Mouse (Mus musculus): ENCODE measurements around the gene Kpna6.

DNA sequence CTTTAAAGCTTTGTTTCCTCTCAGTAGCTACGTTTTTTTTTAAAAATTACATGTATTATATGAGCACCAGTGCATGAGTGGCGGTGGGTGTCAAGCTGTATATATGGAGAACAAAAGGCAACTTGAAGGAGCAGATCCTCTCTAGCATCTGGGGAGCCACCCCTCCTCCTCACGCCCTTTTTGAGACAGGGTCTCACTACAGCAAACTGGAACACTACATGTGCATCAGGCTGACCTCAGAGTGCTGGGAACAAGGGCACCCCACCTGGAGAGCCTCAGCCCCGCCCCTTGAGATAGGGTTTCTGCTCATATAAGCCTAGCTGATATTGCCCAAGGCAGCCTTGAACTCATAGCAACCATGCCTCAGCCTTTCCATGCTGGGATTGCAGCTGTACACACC is 47.1 kb downstream of the Kpna6 start:
- TF ChIP-seq POLR2A (IDR thresholded peaks at IDR 0.05; ENCODE audit: borderline replicate concordance, insufficient read depth, low read length) (no peak), CTCF (IDR thresholded peaks at IDR 0.05; ENCODE audit: borderline replicate concordance, insufficient read depth, low read depth, low read length) (no peak)

All from cerebellum, adult 2 months (tissue).